Mouse (Mus musculus) testis, adult 10 weeks (tissue): Measurements from ENCODE around the gene Nmi. TPM values are rescaled to one million over a fixed set of nuclear protein-coding genes. Genes with fewer than 3 reads are reported as not detected.

Source experiments
- polyA plus RNA-seq: library from polyadenylated mRNA; stranded (reverse); fragments of 350-450 nt; fragmentation: Illumina TruSeq; extraction: RNeasy Lipid Tissue Mini Kit (QIAGEN cat#74804); gene quantifications from one replicate; pipeline ENCODE4 v1.2.3, GENCODE M21; 2014; ENCODE audit warnings: low read depth, low replicate concordance

Gene Nmi
- polyA plus RNA-seq, result 4.9 TPM

DNA sequence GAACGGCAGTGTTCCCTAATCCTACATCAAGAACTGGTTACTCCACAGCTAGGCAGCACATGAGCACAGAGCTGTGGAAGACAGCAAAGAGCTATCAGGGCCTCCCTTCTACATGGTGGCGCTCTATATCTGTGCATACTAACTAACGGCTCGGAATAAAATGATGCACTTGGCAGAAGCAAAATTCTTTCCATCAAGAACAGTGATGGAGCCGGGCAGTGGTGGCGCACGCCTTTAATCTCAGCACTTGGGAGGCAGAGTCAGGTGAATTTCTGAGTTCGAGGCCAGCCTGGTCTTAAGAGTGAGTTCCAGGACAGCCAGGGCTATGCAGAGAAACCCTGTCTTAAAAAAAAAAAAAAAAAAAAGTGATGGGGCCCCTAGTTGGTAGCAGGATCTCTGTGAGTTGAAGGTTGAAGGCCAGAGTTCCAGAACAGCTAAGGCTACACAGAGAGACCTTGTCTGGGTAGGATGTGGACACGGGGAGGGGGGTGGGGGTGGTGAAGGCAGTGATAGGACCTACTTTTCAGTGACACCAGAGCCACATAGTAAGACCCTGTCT is at the start of gene Nmi:
Gene Nmi (minus strand): TSS at position 85 of the 559 bp plus-strand sequence.

DNA sequence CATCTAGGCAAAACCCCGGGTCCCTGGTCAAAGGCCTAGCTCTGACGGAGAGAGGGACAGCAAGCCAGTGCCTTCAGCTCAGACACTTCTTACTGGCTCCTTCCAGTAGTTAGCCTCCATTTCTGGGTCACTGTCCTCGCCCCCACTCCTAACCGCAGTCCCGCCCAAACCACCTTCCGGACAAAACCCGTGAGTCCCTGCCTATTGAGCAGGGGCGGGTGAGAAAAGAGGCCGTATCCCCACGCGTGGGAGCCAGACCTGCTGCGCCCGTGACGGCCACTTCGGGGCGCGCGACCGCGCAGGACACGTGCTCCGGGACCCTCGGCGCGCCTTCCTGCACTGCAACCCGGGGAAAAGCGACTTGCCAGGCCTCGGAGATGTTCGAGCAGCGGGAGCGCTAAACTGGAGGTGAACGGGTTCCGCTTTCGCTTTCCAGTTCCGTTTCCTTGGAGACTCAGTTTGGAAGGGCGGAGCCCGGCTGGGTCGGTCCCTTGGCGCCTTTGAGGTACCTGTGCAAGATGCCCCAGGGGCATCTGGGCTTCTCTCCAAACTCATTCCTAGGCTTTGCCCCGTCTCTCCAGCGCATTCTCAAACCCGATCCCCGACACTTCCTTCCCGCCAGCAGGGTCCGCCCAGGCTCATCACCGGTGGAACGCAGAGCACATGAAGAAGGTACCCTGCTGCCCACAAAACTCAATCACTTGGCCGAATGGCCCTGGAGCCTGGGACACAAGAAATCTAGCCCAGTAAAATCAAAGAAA is 38.5 kb downstream of the Nmi start, which contains the start of gene Rbm43:
Gene Rbm43 (minus strand): TSS at position 590 of the 761 bp plus-strand sequence.

Other genes with a start within 250 kb of the Nmi start
- 85.5 TPM for gene Rbm43, start 38.3 kb downstream of the Nmi start, polyA plus RNA-seq
- 1.6 TPM for gene Tnfaip6, start 64.5 kb upstream of the Nmi start, polyA plus RNA-seq
- gene Rif1, start 99.3 kb upstream of the Nmi start, polyA plus RNA-seq, result 198 TPM